Mouse (Mus musculus) lung, embryonic 14.5 days (tissue): ENCODE data around the gene Inpp5e. TPM values are rescaled to one million over a fixed set of nuclear protein-coding genes. Genes with fewer than 3 reads are reported as not detected.

Source experiments
- ATAC-seq: fragments of 200-750 bp; cut with Nextera tagmentation; 2 replicates; pipeline ENCODE4 v1.8.0; 2017; ENCODE audit warnings: mild to moderate bottlenecking, moderate TSS enrichment, moderate library complexity; ENCODE audit not compliant: insufficient read depth
- DNase-seq: peaks from one replicate; pipeline ENCODE4 v3.0.0-alpha.2; 2015
- H3K27ac ChIP-seq: fragments of 300-500 bp; sonication (generic); 2 replicates; pipeline ENCODE4 v1.5.1; 2014; ENCODE audit warnings: low read depth, mild to moderate bottlenecking, moderate library complexity
- H3K27me3 ChIP-seq: fragments of 300-500 bp; sonication (generic); 2 replicates; pipeline ENCODE4 v1.6.1; 2014; ENCODE audit warnings: low read length, control low read depth; ENCODE audit not compliant: insufficient read depth
- H3K36me3 ChIP-seq: fragments of 300-500 bp; sonication (generic); 2 replicates; pipeline ENCODE4 v1.6.1; 2014; ENCODE audit warnings: control low read depth; ENCODE audit not compliant: insufficient read depth
- H3K4me1 ChIP-seq: fragments of 300-500 bp; sonication (generic); 2 replicates; pipeline ENCODE4 v1.6.1; 2014; ENCODE audit warnings: antibody characterized with exemption, control low read depth; ENCODE audit not compliant: insufficient read depth
- H3K4me2 ChIP-seq: fragments of 300-500 bp; sonication (generic); 2 replicates; pipeline ENCODE4 v1.6.1; 2014; ENCODE audit warnings: mild to moderate bottlenecking
- H3K4me3 ChIP-seq: fragments of 300-500 bp; sonication (generic); 2 replicates; pipeline ENCODE4 v1.5.1; 2014; ENCODE audit warnings: low read depth, low read length
- H3K9ac ChIP-seq: fragments of 300-500 bp; sonication (generic); 2 replicates; pipeline ENCODE4 v1.6.1; 2014
- H3K9me3 ChIP-seq: fragments of 300-500 bp; sonication (generic); 2 replicates; pipeline ENCODE4 v1.6.1; 2016; ENCODE audit warnings: low read depth, low read length, control low read depth
- CTCF ChIP-seq: IDR thresholded peaks from 2 replicates; pipeline ENCODE4 v1.5.1; 2016; ENCODE audit warnings: antibody characterized with exemption, low read depth
- WGBS: fragments of 180-500 bp; shearing (Covaris S2); extraction: QIAGEN DNeasy Blood & Tissue Kit; methylation state at CpG from one replicate; pipeline ENCODE4 v1.1.7; 2014; 5-methylcytosine and 5-hydroxymethylcytosine counted together
- polyA plus RNA-seq: library from polyadenylated mRNA; unstranded; fragments of >200 nt; fragmentation: Nextera tagmentation; extraction: Ambion mirVana; gene quantifications from 2 replicates; pipeline ENCODE4 v1.2.1, GENCODE M21; 2014

The Inpp5e gene
- polyA plus RNA-seq, 1 experiment from 2014 or later: 22.4 TPM

- H3K27ac ChIP-seq: no peak within 1 kb of the TSS
- WGBS: 32% methylated on average over 3 of the region's 3 CpGs
- H3K4me3 ChIP-seq: no peak within 1 kb of the TSS
- no peak within 1 kb of the TSS for H3K4me2 ChIP-seq
- DNase-seq (no peak), ATAC-seq (no peak)
- 0 out of 2 replicates have a peak, but pooled peaks cover 3% of the 10 kb centered on the region for H3K4me1 ChIP-seq
- no peak for TF ChIP-seq CTCF
- H3K9me3 ChIP-seq: no peaks in the 10 kb centered on the region
- no peaks in the 10 kb centered on the region for H3K27me3 ChIP-seq
- H3K9ac ChIP-seq: no peak within 1 kb of the TSS
- peaks cover 32% of the 10 kb centered on the region for H3K36me3 ChIP-seq
Measured at GRCm38 (mm10) chr2:26360772-26361171, 48.2 kb downstream of the Inpp5e start, which contains the start of gene Card9. Card9 (minus strand) TSS chr2:26360918.

- ATAC-seq: no peak
- DNase-seq: no peak
- H3K9me3 ChIP-seq: no peaks in the 10 kb centered on the region
- no peak overlapping the region for H3K4me3 ChIP-seq
- peaks cover 24% of the 10 kb centered on the region for H3K36me3 ChIP-seq
- 74% methylated on average over 6 of the region's 6 CpGs for WGBS
- H3K27me3 ChIP-seq: no peaks in the 10 kb centered on the region
- H3K9ac ChIP-seq: no peak overlapping the region
- no peak overlapping the region for H3K27ac ChIP-seq
- H3K4me1 ChIP-seq: 0 out of 2 replicates have a peak, but pooled peaks cover 3% of the 10 kb centered on the region
- TF ChIP-seq CTCF: no peak
- no peak overlapping the region for H3K4me2 ChIP-seq
Measured at GRCm38 (mm10) chr2:26359983-26360382, 49.0 kb downstream of the Inpp5e start.

- ATAC-seq: no peak
- Histone ChIP-seq H3K4me3 (no peak overlapping the region), H3K27ac (no peak overlapping the region), H3K4me1 (0 out of 2 replicates have a peak, but pooled peaks cover 3% of the 10 kb centered on the region), H3K9me3 (no peaks in the 10 kb centered on the region), H3K9ac (no peak overlapping the region), H3K36me3 (peaks cover 13% of the 10 kb centered on the region; the same call in 1 of the 2 replicates), H3K4me2 (no peak overlapping the region), H3K27me3 (no peaks in the 10 kb centered on the region)
- no peak for TF ChIP-seq CTCF
- WGBS: 81% methylated on average over 13 of the region's 13 CpGs
- DNase-seq: no peak
Measured at GRCm38 (mm10) chr2:26358667-26359320, 50.2 kb downstream of the Inpp5e start.

GRCm38 (mm10) chr2:26357484-26357883, 51.5 kb downstream of the Inpp5e start:
- H3K36me3 ChIP-seq: 0 out of 2 replicates have a peak, but pooled peaks cover 2% of the 10 kb centered on the region
- TF ChIP-seq CTCF: peak; percentile 47
- no peaks in the 10 kb centered on the region for H3K27me3 ChIP-seq
- ATAC-seq (no peak), DNase-seq (no peak)
- H3K4me1 ChIP-seq: peaks cover 9% of the 10 kb centered on the region; the same call in 1 of the 2 replicates
- no peak overlapping the region for H3K4me3 ChIP-seq
- H3K9ac ChIP-seq: no peak overlapping the region
- no peak overlapping the region for H3K4me2 ChIP-seq
- no peak overlapping the region for H3K27ac ChIP-seq
- 39% methylated on average over 15 of the region's 15 CpGs for WGBS
- H3K9me3 ChIP-seq: no peaks in the 10 kb centered on the region

- H3K4me1 ChIP-seq: peaks cover 10% of the 10 kb centered on the region; the same call in 1 of the 2 replicates
- ATAC-seq: no peak
- no peaks in the 10 kb centered on the region for H3K27me3 ChIP-seq
- no peak for TF ChIP-seq CTCF
- H3K4me2 ChIP-seq: no peak overlapping the region
- H3K27ac ChIP-seq: 0 out of 2 replicates have a peak overlapping the region, but pooled peaks have one; percentile 4
- peak; percentile 51 for DNase-seq
- H3K4me3 ChIP-seq: no peak overlapping the region
- WGBS: 46% methylated on average over 7 of the region's 7 CpGs
- H3K36me3 ChIP-seq: no peaks in the 10 kb centered on the region
- H3K9me3 ChIP-seq: no peaks in the 10 kb centered on the region
- H3K9ac ChIP-seq: no peak overlapping the region
Measured at GRCm38 (mm10) chr2:26356678-26357077, 52.3 kb downstream of the Inpp5e start.

- 64% methylated on average over 4 of the region's 4 CpGs for WGBS
- no peak overlapping the region for H3K4me2 ChIP-seq
Measured at GRCm38 (mm10) chr2:26356231-26356630, 52.8 kb downstream of the Inpp5e start.

GRCm38 (mm10) chr2:26354401-26354800, 54.6 kb downstream of the Inpp5e start:
- no peak overlapping the region for H3K9ac ChIP-seq
- 78% methylated on average over 4 of the region's 4 CpGs for whole genome bisulfite sequencing
- ATAC-seq: no peak
- no peak for TF ChIP-seq CTCF
- DNase-seq: no peak
- no peak overlapping the region for H3K27ac ChIP-seq
- H3K9me3 ChIP-seq: no peaks in the 10 kb centered on the region
- peaks cover 11% of the 10 kb centered on the region; the same call in 1 of the 2 replicates for H3K36me3 ChIP-seq
- H3K4me3 ChIP-seq: no peak overlapping the region
- H3K27me3 ChIP-seq: no peaks in the 10 kb centered on the region
- peaks cover 17% of the 10 kb centered on the region; the same call in 1 of the 2 replicates for H3K4me1 ChIP-seq
- no peak overlapping the region for H3K4me2 ChIP-seq

More at GRCm38 (mm10) chr2:26356231-26356630, 52.8 kb downstream of the Inpp5e start:
- no peak for TF ChIP-seq CTCF
- ATAC-seq: no peak
- no peaks in the 10 kb centered on the region for H3K27me3 ChIP-seq
- peaks cover 10% of the 10 kb centered on the region; the same call in 1 of the 2 replicates for H3K4me1 ChIP-seq
- no peak overlapping the region for H3K9ac ChIP-seq
- no peak overlapping the region for H3K27ac ChIP-seq
- DNase-seq: no peak
- H3K36me3 ChIP-seq: no peaks in the 10 kb centered on the region
- no peaks in the 10 kb centered on the region for H3K9me3 ChIP-seq
- no peak overlapping the region for H3K4me3 ChIP-seq
